Mouse (Mus musculus) limb, embryonic 14.5 days (tissue): ENCODE data around the gene Mpdz. TPM values are rescaled to one million over a fixed set of nuclear protein-coding genes. Genes with fewer than 3 reads are reported as not detected.

Source experiments
- ATAC-seq: fragments of 200-750 bp; cut with Nextera tagmentation; 2 replicates; pipeline ENCODE4 v1.8.0; 2017; ENCODE audit warnings: low read depth, moderate number of reproducible peaks, moderate TSS enrichment; ENCODE audit not compliant: low FRiP score
- DNase-seq: peaks from one replicate; pipeline ENCODE4 v3.0.0-alpha.2; 2015; ENCODE audit warnings: low spot score
- H3K27ac ChIP-seq: fragments of 300-500 bp; sonication (generic); replicated peaks from 2 replicates; pipeline ENCODE4 v1.5.1; 2014; ENCODE audit warnings: low read depth, mild to moderate bottlenecking, low read length, moderate library complexity, mixed read lengths
- H3K27me3 ChIP-seq: fragments of 300-500 bp; sonication (generic); 2 replicates; pipeline ENCODE4 v1.6.1; 2014; ENCODE audit warnings: low read length, mixed read lengths; ENCODE audit not compliant: control insufficient read depth, insufficient read depth
- H3K36me3 ChIP-seq: fragments of 300-500 bp; sonication (generic); 2 replicates; pipeline ENCODE4 v1.6.1; 2014; ENCODE audit warnings: mild to moderate bottlenecking, low read length, moderate library complexity, mixed read lengths; ENCODE audit not compliant: control insufficient read depth, insufficient read depth
- H3K4me1 ChIP-seq: fragments of 300-500 bp; sonication (generic); 2 replicates; pipeline ENCODE4 v1.6.1; 2014; ENCODE audit warnings: antibody characterized with exemption, low read length, mixed read lengths; ENCODE audit not compliant: control insufficient read depth, insufficient read depth
- H3K4me2 ChIP-seq: fragments of 300-500 bp; sonication (generic); replicated peaks from 2 replicates; pipeline ENCODE4 v1.6.1; 2014; ENCODE audit warnings: low read depth, mild to moderate bottlenecking, low read length, moderate library complexity; ENCODE audit not compliant: severe bottlenecking
- H3K4me3 ChIP-seq: fragments of 300-500 bp; sonication (generic); replicated peaks from 2 replicates; pipeline ENCODE4 v1.5.1; 2014; ENCODE audit warnings: low read length
- H3K9ac ChIP-seq: fragments of 300-500 bp; sonication (generic); 2 replicates; pipeline ENCODE4 v1.6.1; 2014; ENCODE audit warnings: mild to moderate bottlenecking, low read depth, low read length, moderate library complexity; ENCODE audit not compliant: severe bottlenecking
- H3K9me3 ChIP-seq: fragments of 300-500 bp; sonication (generic); 2 replicates; pipeline ENCODE4 v1.6.1; 2016; ENCODE audit warnings: low read length; ENCODE audit not compliant: control insufficient read depth
- POLR2A ChIP-seq: fragments of 200-500 bp; IDR thresholded peaks from 2 replicates; pipeline ENCODE4 v1.8.0; 2012; ENCODE audit warnings: inconsistent platforms, mild to moderate bottlenecking, moderate library complexity, borderline replicate concordance; ENCODE audit not compliant: insufficient read depth, insufficient read length; ENCODE audit errors: extremely low read depth
- WGBS: fragments of 180-500 bp; shearing (Covaris S2); extraction: QIAGEN DNeasy Blood & Tissue Kit; methylation state at CpG from one replicate; pipeline ENCODE4 v1.1.7; 2014; 5-methylcytosine and 5-hydroxymethylcytosine counted together
- polyA plus RNA-seq, 2 experiments: library from polyadenylated mRNA; depleted of rRNA in 1 of 2; stranded (reverse) in 1 of 2; unstranded in 1 of 2; fragments of >200 nt; fragmentation: Nextera tagmentation in 1 of 2; extraction: Ambion mirVana in 1 of 2; gene quantifications; 2 replicates each; pipeline versions ENCODE4 v1.2.1 to v1.2.3; 2012 to 2014

Mpdz gene
- polyA plus RNA-seq, 2 experiments, result 44.0 to 65.2 TPM

GRCm38 (mm10) chr4:81273067-81273466 lies 169.5 kb downstream of the Mpdz start:
- no peak for ATAC-seq

GRCm38 (mm10) chr4:81252859-81253780 lies 189.5 kb downstream of the Mpdz start:
- Histone ChIP-seq H3K36me3 (no peaks in the 10 kb centered on the region), H3K9me3 (no peaks in the 10 kb centered on the region), H3K4me1 (no peaks in the 10 kb centered on the region; the same call in 1 of the 2 replicates), H3K27me3 (no peaks in the 10 kb centered on the region), H3K4me3 (no peak overlapping the region), H3K4me2 (no peak overlapping the region), H3K9ac (no peak overlapping the region), H3K27ac (no peak overlapping the region)
- TF ChIP-seq POLR2A, result no peak
- 73% methylated on average over 6 of the region's 6 CpGs for WGBS
- DNase-seq, result no peak
- no peak for ATAC-seq

More at GRCm38 (mm10) chr4:81273067-81273466, 169.5 kb downstream of the Mpdz start:
- no peaks in the 10 kb centered on the region for H3K4me1 ChIP-seq
- WGBS, result 88% methylated on average over 2 of the region's 2 CpGs
- H3K4me2 ChIP-seq, result no peak overlapping the region
- peaks cover 6% of the 10 kb centered on the region; the same call in 1 of the 2 replicates for H3K36me3 ChIP-seq
- no peaks in the 10 kb centered on the region for H3K9me3 ChIP-seq
- no peak for TF ChIP-seq POLR2A
- no peaks in the 10 kb centered on the region for H3K27me3 ChIP-seq
- H3K9ac ChIP-seq, result no peak overlapping the region
- no peak overlapping the region for H3K27ac ChIP-seq
- H3K4me3 ChIP-seq, result no peak overlapping the region
- DNase-seq, result no peak

GRCm38 (mm10) chr4:81252334-81252733 lies 190.3 kb downstream of the Mpdz start:
- peak; percentile 21 for DNase-seq

GRCm38 (mm10) chr4:81251934-81252333 lies 190.7 kb downstream of the Mpdz start:
- H3K36me3 ChIP-seq, result no peaks in the 10 kb centered on the region
- DNase-seq (peak; percentile 79), ATAC-seq (no peak; the same call in 1 of the 2 replicates)
- no peaks in the 10 kb centered on the region; the same call in 1 of the 2 replicates for H3K4me1 ChIP-seq
- H3K4me2 ChIP-seq, result no peak overlapping the region
- no peak for TF ChIP-seq POLR2A
- no peak overlapping the region for H3K9ac ChIP-seq
- H3K27me3 ChIP-seq, result no peaks in the 10 kb centered on the region
- WGBS, result 8% methylated on average over 5 of the region's 5 CpGs
- no peaks in the 10 kb centered on the region for H3K9me3 ChIP-seq
- no peak overlapping the region for H3K27ac ChIP-seq
- no peak overlapping the region for H3K4me3 ChIP-seq

More at GRCm38 (mm10) chr4:81252334-81252733, 190.3 kb downstream of the Mpdz start:
- no peak overlapping the region for H3K4me2 ChIP-seq
- H3K4me3 ChIP-seq, result no peak overlapping the region
- no peaks in the 10 kb centered on the region for H3K27me3 ChIP-seq
- H3K27ac ChIP-seq, result no peak overlapping the region
- TF ChIP-seq POLR2A, result no peak
- H3K9me3 ChIP-seq, result no peaks in the 10 kb centered on the region
- H3K4me1 ChIP-seq, result no peaks in the 10 kb centered on the region; the same call in 1 of the 2 replicates
- ATAC-seq, result no peak
- 85% methylated on average over 1 of the region's 1 CpGs for WGBS
- no peak overlapping the region for H3K9ac ChIP-seq
- no peaks in the 10 kb centered on the region for H3K36me3 ChIP-seq

- DNase-seq (peak; percentile 7), ATAC-seq (no peak)
- Histone ChIP-seq H3K4me2 (no peak overlapping the region), H3K36me3 (no peaks in the 10 kb centered on the region), H3K9ac (no peak overlapping the region), H3K27me3 (no peaks in the 10 kb centered on the region), H3K9me3 (no peaks in the 10 kb centered on the region), H3K4me1 (no peaks in the 10 kb centered on the region; the same call in 1 of the 2 replicates), H3K27ac (no peak overlapping the region), H3K4me3 (no peak overlapping the region)
- WGBS, result 62% methylated on average over 2 of the region's 2 CpGs
- TF ChIP-seq POLR2A, result no peak
These were observed 193.4 kb downstream of the Mpdz start for GRCm38 (mm10) chr4:81249245-81249644.
